Mouse (Mus musculus): ENCODE data around the gene Fam83f. TPM values are rescaled to one million over a fixed set of nuclear protein-coding genes. Genes with fewer than 3 reads are reported as not detected.

Fam83f gene
- polyA plus RNA-seq, 1 experiment from 2014 or later = 0.39 TPM

DNA sequence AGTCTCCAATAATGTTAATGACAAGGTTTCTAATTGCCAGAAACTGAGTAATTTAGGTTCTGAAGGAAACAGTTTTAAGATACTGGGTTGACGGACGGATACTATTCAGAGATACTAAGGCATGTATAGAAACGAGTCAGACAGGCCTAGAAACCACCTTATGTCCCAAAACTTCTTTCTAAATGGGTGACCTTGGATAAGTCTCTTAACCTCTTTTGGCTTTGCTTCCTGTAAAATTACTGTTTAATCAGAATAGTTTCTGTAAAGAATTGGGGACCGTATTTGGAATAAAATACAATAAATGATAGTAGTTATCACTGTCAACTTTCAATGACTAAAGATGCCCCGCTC is 38.6 kb downstream of the Fam83f start:
- Histone ChIP-seq H3K27me3 (replicated peaks; ENCODE audit: control insufficient read depth, insufficient read depth, low read length) (no peaks in the 10 kb centered on the region), H3K9ac (ENCODE audit: low read depth, low read length) (no peak overlapping the region), H3K9me3 (ENCODE audit: control insufficient read depth, low read length) (no peaks in the 10 kb centered on the region), H3K4me3 (ENCODE audit: low read length) (peak overlapping the region; percentile 89), H3K4me1 (ENCODE audit: control insufficient read depth, insufficient read depth, low read depth, low read length) (peaks cover 22% of the 10 kb centered on the region), H3K36me3 (ENCODE audit: control insufficient read depth, insufficient read depth, low read length) (no peaks in the 10 kb centered on the region), H3K4me2 (ENCODE audit: low read length) (peak overlapping the region; percentile 47), H3K27ac (ENCODE audit: low read depth, low read length) (peak overlapping the region; percentile 57; the same call in 1 of the 2 replicates)
- no peak for ATAC-seq
- 17% methylated on average over 5 of the region's 5 CpGs for WGBS

DNA sequence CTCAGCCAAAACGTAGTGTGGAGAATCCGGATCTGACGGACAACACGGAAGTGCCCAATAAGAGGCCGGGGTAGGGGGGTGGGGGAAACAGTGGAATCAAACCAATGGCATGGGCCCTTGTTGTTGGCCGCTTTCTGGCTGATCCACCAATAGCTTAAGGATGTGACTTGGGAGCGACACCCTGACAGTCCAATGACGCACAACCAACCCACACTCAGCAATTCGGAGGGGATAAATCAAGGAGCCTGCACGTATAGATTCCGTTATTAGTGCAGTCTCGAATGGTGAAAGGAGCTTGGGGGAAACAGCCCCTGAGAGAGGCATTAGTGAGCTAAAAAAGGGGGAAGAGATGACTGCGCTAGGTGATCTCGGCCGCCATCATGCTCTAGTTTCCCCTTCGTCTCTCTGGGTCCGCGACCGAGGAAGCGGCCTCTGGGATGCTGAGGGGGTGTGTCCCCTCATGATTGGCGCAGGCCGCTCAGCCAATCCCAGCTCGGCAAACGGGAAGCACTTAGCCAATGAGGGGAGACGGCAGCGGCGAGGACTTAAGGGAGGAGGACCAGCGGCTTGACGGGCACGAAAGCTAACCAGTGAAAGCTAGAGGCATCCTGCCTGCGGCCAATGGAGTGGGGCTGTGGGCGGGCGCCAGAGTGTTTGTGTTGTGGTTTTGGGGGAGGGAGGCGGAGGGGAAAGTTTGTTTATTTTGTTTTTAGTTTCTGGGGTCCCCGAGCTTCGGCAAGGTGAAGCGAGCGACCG is 39.1 kb downstream of the Fam83f start, which contains the start of gene Tnrc6b:
Gene Tnrc6b (plus strand): TSS at position 706 of the 756 bp plus-strand sequence.
- Histone ChIP-seq H3K4me3 (ENCODE audit: low read length) (peak within 1 kb of the TSS; percentile 89), H3K9ac (ENCODE audit: low read depth, low read length) (peak within 1 kb of the TSS; percentile 91), H3K9me3 (ENCODE audit: control insufficient read depth, low read length) (no peaks in the 10 kb centered on the region), H3K27me3 (replicated peaks; ENCODE audit: control insufficient read depth, insufficient read depth, low read length) (no peaks in the 10 kb centered on the region), H3K36me3 (ENCODE audit: control insufficient read depth, insufficient read depth, low read length) (no peaks in the 10 kb centered on the region), H3K27ac (ENCODE audit: low read depth, low read length) (peak within 1 kb of the TSS; percentile 97), H3K4me2 (ENCODE audit: low read length) (peak within 1 kb of the TSS; percentile 85), H3K4me1 (ENCODE audit: control insufficient read depth, insufficient read depth, low read depth, low read length) (peaks cover 21% of the 10 kb centered on the region)
- peak; percentile 97 for ATAC-seq
- under 1% methylated on average over 39 of the region's 39 CpGs for WGBS

DNA sequence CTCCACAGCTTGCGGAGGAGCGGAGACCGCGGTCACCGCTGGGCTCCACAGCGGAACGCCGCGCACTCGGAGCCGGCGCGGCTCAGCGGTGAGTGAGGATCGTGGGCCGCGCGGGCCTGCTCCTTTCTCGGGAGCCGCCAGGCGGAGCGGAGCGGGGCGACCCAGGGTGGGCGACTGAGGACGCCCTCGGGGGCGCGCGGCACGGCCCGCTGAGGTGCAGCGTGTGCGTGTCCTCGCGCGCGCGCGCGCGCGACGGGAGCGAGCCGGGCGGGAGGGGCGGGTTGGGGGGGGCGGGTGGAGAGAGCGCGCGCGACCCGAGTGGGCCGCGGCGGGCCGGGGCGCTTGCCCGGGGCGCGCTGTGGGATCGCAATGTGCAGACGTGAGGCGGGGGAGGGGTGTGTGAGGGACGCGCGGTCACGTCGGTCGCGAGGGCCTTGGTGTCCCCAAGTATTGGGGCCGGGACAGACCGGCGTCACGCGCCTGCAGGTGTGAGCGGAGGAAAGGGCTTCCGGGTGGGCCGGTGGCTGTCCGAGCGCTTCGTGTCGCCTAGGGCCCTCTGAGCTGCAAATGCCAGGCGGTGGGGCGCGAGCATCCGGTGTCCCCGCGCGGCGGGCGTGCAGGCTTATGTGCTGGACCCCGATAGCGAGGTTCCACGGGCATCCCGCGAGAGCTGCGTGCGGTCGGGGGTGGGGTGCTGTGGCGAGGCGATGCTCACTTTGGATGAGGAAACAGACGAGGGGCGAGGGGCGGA is 39.9 kb downstream of the Fam83f start:
- peak overlapping the region; percentile 85 for H3K4me2 ChIP-seq (ENCODE audit: low read length)
- peak overlapping the region; percentile 91 for H3K9ac ChIP-seq (ENCODE audit: low read depth, low read length)
- WGBS = under 1% methylated on average over 83 of the region's 106 CpGs
- peaks cover 16% of the 10 kb centered on the region for H3K4me1 ChIP-seq (ENCODE audit: control insufficient read depth, insufficient read depth, low read depth, low read length)
- peak overlapping the region; percentile 89 for H3K4me3 ChIP-seq (ENCODE audit: low read length)
- H3K9me3 ChIP-seq (ENCODE audit: control insufficient read depth, low read length) = no peaks in the 10 kb centered on the region
- no peaks in the 10 kb centered on the region for H3K27me3 ChIP-seq (replicated peaks; ENCODE audit: control insufficient read depth, insufficient read depth, low read length)
- ATAC-seq = peak; percentile 37
- no peaks in the 10 kb centered on the region for H3K36me3 ChIP-seq (ENCODE audit: control insufficient read depth, insufficient read depth, low read length)
- peak overlapping the region; percentile 90 for H3K27ac ChIP-seq (ENCODE audit: low read depth, low read length)

GRCm38 (mm10) chr15:80714299-80714698 is 42.7 kb downstream of the Fam83f start:
- H3K4me2 ChIP-seq (ENCODE audit: low read length) = no peak overlapping the region
- H3K4me1 ChIP-seq (ENCODE audit: control insufficient read depth, insufficient read depth, low read depth, low read length) = peaks cover 10% of the 10 kb centered on the region
- no peaks in the 10 kb centered on the region for H3K27me3 ChIP-seq (replicated peaks; ENCODE audit: control insufficient read depth, insufficient read depth, low read length)
- WGBS = 75% methylated on average over 4 of the region's 4 CpGs
- H3K9ac ChIP-seq (ENCODE audit: low read depth, low read length) = no peak overlapping the region
- no peak overlapping the region for H3K4me3 ChIP-seq (ENCODE audit: low read length)
- no peak for ATAC-seq
- H3K9me3 ChIP-seq (ENCODE audit: control insufficient read depth, low read length) = no peaks in the 10 kb centered on the region
- no peak overlapping the region for H3K27ac ChIP-seq (ENCODE audit: low read depth, low read length)
- H3K36me3 ChIP-seq (ENCODE audit: control insufficient read depth, insufficient read depth, low read length) = no peaks in the 10 kb centered on the region

GRCm38 (mm10) chr15:80716631-80717135 is 45.0 kb downstream of the Fam83f start:
- H3K4me2 ChIP-seq (ENCODE audit: low read length) = no peak overlapping the region
- no peak overlapping the region for H3K27ac ChIP-seq (ENCODE audit: low read depth, low read length)
- peaks cover 5% of the 10 kb centered on the region for H3K4me1 ChIP-seq (ENCODE audit: control insufficient read depth, insufficient read depth, low read depth, low read length)
- ATAC-seq = no peak
- WGBS = 82% methylated on average over 8 of the region's 8 CpGs
- H3K4me3 ChIP-seq (ENCODE audit: low read length) = no peak overlapping the region
- no peaks in the 10 kb centered on the region for H3K36me3 ChIP-seq (ENCODE audit: control insufficient read depth, insufficient read depth, low read length)
- H3K9ac ChIP-seq (ENCODE audit: low read depth, low read length) = no peak overlapping the region
- H3K9me3 ChIP-seq (ENCODE audit: control insufficient read depth, low read length) = no peaks in the 10 kb centered on the region
- H3K27me3 ChIP-seq (replicated peaks; ENCODE audit: control insufficient read depth, insufficient read depth, low read length) = no peaks in the 10 kb centered on the region

DNA sequence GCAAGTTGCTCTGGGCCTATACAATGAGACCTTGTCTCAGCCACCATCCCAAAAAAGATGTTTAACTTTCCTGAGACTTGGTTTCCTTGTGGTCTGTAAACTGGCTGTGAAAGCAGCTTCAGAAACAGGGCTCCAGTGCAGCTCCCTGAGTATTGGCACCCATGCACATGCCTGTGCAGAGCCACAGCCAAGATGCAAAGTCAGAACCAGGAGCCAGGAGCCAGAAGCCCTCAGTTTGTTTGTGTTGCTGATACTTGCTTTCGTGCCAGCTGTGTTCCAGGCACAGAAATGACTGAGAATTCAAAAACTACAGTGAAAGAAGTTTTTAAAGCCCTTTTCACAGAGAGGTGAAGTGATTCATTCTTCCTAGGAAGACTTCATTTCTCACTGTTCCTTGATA is 45.8 kb downstream of the Fam83f start:
- Histone ChIP-seq H3K4me1 (ENCODE audit: control insufficient read depth, insufficient read depth, low read depth, low read length) (peaks cover 3% of the 10 kb centered on the region), H3K4me3 (ENCODE audit: low read length) (no peak overlapping the region), H3K36me3 (ENCODE audit: control insufficient read depth, insufficient read depth, low read length) (no peaks in the 10 kb centered on the region), H3K27me3 (replicated peaks; ENCODE audit: control insufficient read depth, insufficient read depth, low read length) (no peaks in the 10 kb centered on the region), H3K9me3 (ENCODE audit: control insufficient read depth, low read length) (no peaks in the 10 kb centered on the region), H3K4me2 (ENCODE audit: low read length) (no peak overlapping the region), H3K9ac (ENCODE audit: low read depth, low read length) (no peak overlapping the region), H3K27ac (ENCODE audit: low read depth, low read length) (no peak overlapping the region)
- ATAC-seq = no peak
- 52% methylated on average over 1 of the region's 1 CpGs for WGBS

DNA sequence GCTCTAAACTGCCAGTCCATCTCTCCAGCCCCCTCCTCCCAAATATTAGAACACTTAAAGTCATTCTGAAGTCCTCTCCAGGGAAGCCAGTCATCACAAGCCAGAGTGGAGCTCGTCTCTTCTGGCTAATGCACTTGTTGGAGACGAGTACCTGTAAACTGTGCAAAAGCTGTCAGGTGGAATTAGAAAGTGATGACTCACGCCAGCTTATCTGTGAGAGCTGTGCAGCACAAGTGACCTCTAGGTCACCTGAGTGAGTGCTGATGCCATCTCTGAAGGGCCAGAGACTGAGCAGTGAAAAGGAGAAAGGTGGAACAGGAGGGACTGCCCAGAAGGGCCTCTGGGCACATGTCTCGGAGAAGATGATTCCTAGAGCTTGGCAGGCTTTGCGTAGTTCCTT is 48.6 kb downstream of the Fam83f start:
- no peaks in the 10 kb centered on the region; the same call in 1 of the 2 replicates for H3K4me1 ChIP-seq (ENCODE audit: control insufficient read depth, insufficient read depth, low read depth, low read length)
- H3K27me3 ChIP-seq (replicated peaks; ENCODE audit: control insufficient read depth, insufficient read depth, low read length) = no peaks in the 10 kb centered on the region
- ATAC-seq = no peak
- H3K27ac ChIP-seq (ENCODE audit: low read depth, low read length) = no peak overlapping the region
- H3K9me3 ChIP-seq (ENCODE audit: control insufficient read depth, low read length) = no peaks in the 10 kb centered on the region
- no peak overlapping the region for H3K4me2 ChIP-seq (ENCODE audit: low read length)
- no peak overlapping the region for H3K9ac ChIP-seq (ENCODE audit: low read depth, low read length)
- H3K36me3 ChIP-seq (ENCODE audit: control insufficient read depth, insufficient read depth, low read length) = no peaks in the 10 kb centered on the region
- 89% methylated on average over 5 of the region's 5 CpGs for WGBS
- no peak overlapping the region for H3K4me3 ChIP-seq (ENCODE audit: low read length)

- no peak for ATAC-seq
- no peak overlapping the region for H3K27ac ChIP-seq (ENCODE audit: low read depth, low read length)
- no peaks in the 10 kb centered on the region for H3K27me3 ChIP-seq (replicated peaks; ENCODE audit: control insufficient read depth, insufficient read depth, low read length)
- H3K9ac ChIP-seq (ENCODE audit: low read depth, low read length) = no peak overlapping the region
- no peak overlapping the region for H3K4me3 ChIP-seq (ENCODE audit: low read length)
- no peaks in the 10 kb centered on the region for H3K36me3 ChIP-seq (ENCODE audit: control insufficient read depth, insufficient read depth, low read length)
- WGBS = 81% methylated on average over 6 of the region's 6 CpGs
- H3K4me1 ChIP-seq (ENCODE audit: control insufficient read depth, insufficient read depth, low read depth, low read length) = no peaks in the 10 kb centered on the region; the same call in 1 of the 2 replicates
- no peak overlapping the region for H3K4me2 ChIP-seq (ENCODE audit: low read length)
- no peaks in the 10 kb centered on the region for H3K9me3 ChIP-seq (ENCODE audit: control insufficient read depth, low read length)
Measured at GRCm38 (mm10) chr15:80721861-80722260, 50.2 kb downstream of the Fam83f start.

DNA sequence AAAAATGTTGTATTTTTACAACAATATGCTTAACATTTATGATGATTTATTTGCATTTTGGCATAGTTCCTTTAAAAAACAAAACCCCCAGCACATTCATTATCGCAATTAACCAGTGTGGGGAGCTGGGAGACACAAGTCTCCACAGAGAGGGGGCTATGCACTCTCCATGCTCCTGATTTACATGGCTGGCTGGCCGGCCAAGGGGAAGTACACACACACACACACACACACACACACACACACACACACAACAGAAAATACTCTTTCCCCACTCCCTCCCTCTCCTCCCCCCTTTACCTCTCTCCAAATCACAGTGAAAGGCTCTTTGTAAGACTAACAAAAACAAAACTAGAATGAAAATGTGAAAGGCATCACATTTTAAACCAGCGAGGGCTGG is 50.7 kb downstream of the Fam83f start:
- 42% methylated on average over 3 of the region's 3 CpGs for WGBS
- H3K4me2 ChIP-seq (ENCODE audit: low read length) = no peak overlapping the region
- peak; percentile 76 for ATAC-seq

More for the DNA sequence above, 50.7 kb downstream of the Fam83f start:
- no peak overlapping the region for H3K27ac ChIP-seq (ENCODE audit: low read depth, low read length)
- no peaks in the 10 kb centered on the region; the same call in 1 of the 2 replicates for H3K4me1 ChIP-seq (ENCODE audit: control insufficient read depth, insufficient read depth, low read depth, low read length)
- no peak overlapping the region for H3K4me3 ChIP-seq (ENCODE audit: low read length)
- H3K9me3 ChIP-seq (ENCODE audit: control insufficient read depth, low read length) = no peaks in the 10 kb centered on the region
- no peaks in the 10 kb centered on the region for H3K36me3 ChIP-seq (ENCODE audit: control insufficient read depth, insufficient read depth, low read length)
- H3K9ac ChIP-seq (ENCODE audit: low read depth, low read length) = no peak overlapping the region
- no peaks in the 10 kb centered on the region for H3K27me3 ChIP-seq (replicated peaks; ENCODE audit: control insufficient read depth, insufficient read depth, low read length)
